Mouse (Mus musculus) G1E (cell line): Measurements from ENCODE around the gene Dnajc10. TPM values are rescaled to one million over a fixed set of nuclear protein-coding genes. Genes with fewer than 3 reads are reported as not detected.

ENCODE experiments used
- ATAC-seq: 2 replicates; pipeline ENCODE4 v1.8.0; 2016; ENCODE audit warnings: mild to moderate bottlenecking; ENCODE audit not compliant: insufficient number of reproducible peaks, poor library complexity, low FRiP score, severe bottlenecking; ENCODE audit errors: extremely low read depth
- DNase-seq: peaks from one replicate; pipeline ENCODE4 v3.0.0; 2012; ENCODE audit warnings: low spot score
- H3K27me3 ChIP-seq: 2 replicates; pipeline ENCODE4 v1.6.1; 2012; ENCODE audit warnings: mild to moderate bottlenecking, low read length, inconsistent platforms; ENCODE audit not compliant: insufficient read depth
- H3K36me3 ChIP-seq: replicated peaks from 2 replicates; pipeline ENCODE3; 2012; ENCODE audit warnings: mild to moderate bottlenecking, inconsistent platforms
- H3K4me1 ChIP-seq: 2 replicates; pipeline ENCODE4 v1.6.1; 2012; ENCODE audit warnings: low read depth, low read length, inconsistent platforms, mixed read lengths; ENCODE audit not compliant: insufficient read depth
- H3K4me3 ChIP-seq: 2 replicates; pipeline ENCODE4 v1.5.1; 2012; ENCODE audit warnings: low read depth, mild to moderate bottlenecking, inconsistent platforms, low read length, moderate library complexity, mixed read lengths
- H3K9me3 ChIP-seq: replicated peaks from 2 replicates; pipeline ENCODE4 v1.6.1; 2012; ENCODE audit warnings: inconsistent platforms
- CTCF ChIP-seq: IDR thresholded peaks from 2 replicates; pipeline ENCODE4 v1.5.1; 2012; ENCODE audit warnings: low read depth, low read length, inconsistent platforms, mixed read lengths
- GATA1 ChIP-seq: IDR thresholded peaks from 2 replicates; pipeline ENCODE4 v1.6.1; 2012; ENCODE audit warnings: borderline replicate concordance, low read length, inconsistent platforms, mixed read lengths
- GATA2 ChIP-seq: IDR thresholded peaks from 2 replicates; pipeline ENCODE4 v1.6.1; 2012; ENCODE audit warnings: low read depth, low read length, inconsistent platforms, borderline replicate concordance
- POLR2AphosphoS5 ChIP-seq: IDR thresholded peaks from 2 replicates; pipeline ENCODE4 v1.6.1; 2012; ENCODE audit warnings: low read depth, low read length, inconsistent platforms; ENCODE audit not compliant: insufficient replicate concordance
- TAL1 ChIP-seq: conservative IDR thresholded peaks from 2 replicates; pipeline ENCODE4 v1.6.1; 2012; ENCODE audit warnings: low read depth, low read length, inconsistent platforms, mixed read lengths
- polyA plus RNA-seq: library from polyadenylated mRNA; stranded (reverse); fragments of >175 nt; gene quantifications from 2 replicates; pipeline ENCODE4 v1.2.3, GENCODE M21; 2012
- total RNA-seq, 2 experiments: library from RNA; stranded (forward) in 1 of 2; stranded (reverse) in 1 of 2; fragments of 200-1000 nt in 1 of 2; fragments of >200 nt in 1 of 2; fragmentation: Nextera tagmentation in 1 of 2; gene quantifications; 2 replicates each; pipeline ENCODE4 v1.2.3; 2014 to 2017

The Dnajc10 gene
- total and polyA plus RNA-seq, 3 experiments, result 55.2 to 175 (median 130) TPM

GRCm38 (mm10) chr2:80356656-80357231 is 41.5 kb downstream of the Dnajc10 start:
- Histone ChIP-seq H3K27me3 (no peaks in the 10 kb centered on the region), H3K36me3 (peaks cover 38% of the 10 kb centered on the region), H3K4me1 (no peaks in the 10 kb centered on the region), H3K4me3 (no peak overlapping the region), H3K9me3 (no peaks in the 10 kb centered on the region)
- TF ChIP-seq GATA2 (no peak), GATA1 (no peak), CTCF (no peak), TAL1 (no peak), POLR2AphosphoS5 (no peak)
- ATAC-seq, result no peak
- DNase-seq, result no peak

- peaks cover 3% of the 10 kb centered on the region for H3K27me3 ChIP-seq
- no peaks in the 10 kb centered on the region for H3K36me3 ChIP-seq
- DNase-seq (no peak), ATAC-seq (no peak)
- H3K9me3 ChIP-seq, result no peaks in the 10 kb centered on the region
- H3K4me3 ChIP-seq, result no peak overlapping the region
- no peaks in the 10 kb centered on the region for H3K4me1 ChIP-seq
- TF ChIP-seq CTCF (no peak), TAL1 (no peak), GATA2 (no peak), POLR2AphosphoS5 (no peak), GATA1 (no peak)
These were observed 56.2 kb downstream of the Dnajc10 start for GRCm38 (mm10) chr2:80371458-80371857.

- peaks cover 4% of the 10 kb centered on the region for H3K9me3 ChIP-seq
- no peaks in the 10 kb centered on the region for H3K27me3 ChIP-seq
- no peak for TF ChIP-seq CTCF
- no peak for TF ChIP-seq GATA1
- TF ChIP-seq TAL1, result no peak
- TF ChIP-seq GATA2, result no peak
- no peak for TF ChIP-seq POLR2AphosphoS5
- no peaks in the 10 kb centered on the region for H3K36me3 ChIP-seq
- no peaks in the 10 kb centered on the region for H3K4me1 ChIP-seq
- H3K4me3 ChIP-seq, result no peak overlapping the region
- ATAC-seq (no peak), DNase-seq (no peak)
These were observed 59.6 kb downstream of the Dnajc10 start for GRCm38 (mm10) chr2:80374892-80375291.

GRCm38 (mm10) chr2:80379848-80380247 is 64.6 kb downstream of the Dnajc10 start:
- peaks cover 4% of the 10 kb centered on the region for H3K9me3 ChIP-seq
- H3K4me3 ChIP-seq, result no peak overlapping the region
- H3K4me1 ChIP-seq, result no peaks in the 10 kb centered on the region
- H3K27me3 ChIP-seq, result no peaks in the 10 kb centered on the region; the same call in 1 of the 2 replicates
- no peaks in the 10 kb centered on the region for H3K36me3 ChIP-seq
- TF ChIP-seq GATA2 (no peak), POLR2AphosphoS5 (no peak), TAL1 (no peak), GATA1 (no peak), CTCF (no peak)
- ATAC-seq (no peak), DNase-seq (no peak)

- Histone ChIP-seq H3K27me3 (peaks cover 13% of the 10 kb centered on the region), H3K36me3 (no peaks in the 10 kb centered on the region), H3K4me1 (no peaks in the 10 kb centered on the region), H3K4me3 (no peak overlapping the region), H3K9me3 (no peaks in the 10 kb centered on the region)
- ATAC-seq (no peak), DNase-seq (no peak)
- TF ChIP-seq POLR2AphosphoS5 (no peak), GATA1 (no peak), GATA2 (no peak), CTCF (no peak), TAL1 (no peak)
These were observed 69.2 kb downstream of the Dnajc10 start for GRCm38 (mm10) chr2:80384447-80384846.

GRCm38 (mm10) chr2:80386255-80386654 is 71.0 kb downstream of the Dnajc10 start:
- Histone ChIP-seq H3K9me3 (no peaks in the 10 kb centered on the region), H3K4me1 (no peaks in the 10 kb centered on the region), H3K4me3 (no peak overlapping the region), H3K27me3 (peaks cover 13% of the 10 kb centered on the region), H3K36me3 (no peaks in the 10 kb centered on the region)
- DNase-seq (no peak), ATAC-seq (no peak)
- no peak for TF ChIP-seq CTCF
- TF ChIP-seq GATA2, result no peak
- no peak for TF ChIP-seq POLR2AphosphoS5
- no peak for TF ChIP-seq GATA1
- no peak for TF ChIP-seq TAL1
